Mouse (Mus musculus): ENCODE data around the gene Tubb3. TPM values are rescaled to one million over a fixed set of nuclear protein-coding genes. Genes with fewer than 3 reads are reported as not detected.
"Not testable (repeated sequence)": the region's sequence is repeated elsewhere in the genome, so short reads cannot be mapped to it uniquely, and the experiment has no call there.

Gene Tubb3
- total RNA-seq, 1 experiment from 2014 or later: 0.89 TPM

DNA sequence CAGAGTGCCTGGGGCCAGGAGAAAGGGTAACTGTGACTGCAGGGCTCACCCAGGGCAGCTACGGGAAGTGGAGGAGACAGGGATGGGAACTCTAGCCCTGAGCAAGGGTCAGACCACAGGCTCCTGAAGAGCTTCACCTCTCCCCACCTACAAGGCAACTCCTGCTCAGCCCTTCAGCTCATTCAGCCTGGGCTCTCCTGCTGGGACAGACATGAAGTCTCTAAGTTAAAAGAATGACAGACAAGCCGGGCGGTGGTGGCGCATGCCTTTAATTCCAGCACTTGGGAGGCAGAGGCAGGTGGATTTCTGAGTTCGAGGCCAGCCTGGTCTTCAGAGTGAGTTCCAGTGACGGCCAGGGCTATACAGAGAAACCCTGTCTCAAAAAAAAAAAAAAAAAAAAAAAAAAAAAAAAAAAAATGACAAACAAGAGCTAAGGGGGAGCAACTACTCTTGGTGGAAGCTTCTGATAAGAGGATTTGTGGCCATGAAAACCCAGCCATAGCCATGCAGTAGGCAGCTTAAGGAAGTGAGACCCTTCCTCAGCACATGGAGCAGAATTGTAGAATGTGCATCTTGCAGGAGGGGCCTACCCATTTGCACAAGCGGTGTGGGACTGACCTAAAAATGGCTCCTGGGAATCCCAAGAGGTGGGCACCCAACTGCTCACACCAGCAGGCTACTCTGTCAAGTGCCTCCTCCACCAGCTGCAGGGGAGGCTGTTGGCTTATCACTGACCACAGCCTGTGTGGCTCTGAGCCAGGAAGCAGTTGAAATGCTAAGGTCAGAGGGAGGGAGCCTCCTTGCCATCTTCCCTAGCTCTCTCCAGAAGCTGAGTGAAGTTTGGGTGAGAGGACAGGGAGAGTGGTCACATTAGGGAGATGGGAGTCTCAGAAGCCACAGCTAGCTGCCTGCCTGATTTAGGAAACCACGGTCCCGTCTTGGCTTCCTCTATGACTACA, 2.4 kb upstream of the Tubb3 start:
- peak; percentile 40 to 51 for ATAC-seq (replicated peaks in 1 of 2; ENCODE audit: insufficient read depth in 1 of 2, low FRiP score in 2 of 2, low TSS enrichment in 1 of 2, low read depth in 1 of 2, poor library complexity in 2 of 2, severe bottlenecking in 2 of 2)

DNA sequence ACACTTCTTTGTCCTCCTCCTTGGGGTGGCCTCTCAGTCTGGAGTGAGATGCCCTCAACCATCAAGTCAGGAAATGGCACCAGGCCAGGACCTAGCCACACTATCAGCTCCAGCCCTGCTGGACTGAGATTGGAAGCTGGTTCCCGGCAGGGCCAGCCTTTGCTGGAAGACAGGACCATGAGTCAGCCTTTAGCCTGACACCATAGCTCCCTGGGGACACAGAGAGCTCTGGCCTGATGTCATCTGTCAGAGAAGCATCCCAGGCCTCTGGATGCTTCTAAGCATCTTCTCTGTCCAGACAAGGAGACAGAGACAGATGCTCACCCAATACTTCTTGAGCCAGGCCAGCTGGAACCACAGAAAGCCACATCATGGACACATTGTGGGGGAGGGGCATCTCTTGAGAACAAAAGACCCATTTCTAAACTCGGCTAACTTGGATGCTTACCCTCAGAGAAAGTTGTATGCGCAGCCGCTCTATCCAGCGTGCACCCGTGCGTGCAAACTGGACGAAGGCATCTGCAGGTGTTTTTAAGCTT, 1.1 kb upstream of the Tubb3 start:
- ATAC-seq (replicated peaks in 1 of 2; ENCODE audit: insufficient read depth in 1 of 2, low FRiP score in 2 of 2, low TSS enrichment in 1 of 2, low read depth in 1 of 2, poor library complexity in 2 of 2, severe bottlenecking in 2 of 2): no peak

DNA sequence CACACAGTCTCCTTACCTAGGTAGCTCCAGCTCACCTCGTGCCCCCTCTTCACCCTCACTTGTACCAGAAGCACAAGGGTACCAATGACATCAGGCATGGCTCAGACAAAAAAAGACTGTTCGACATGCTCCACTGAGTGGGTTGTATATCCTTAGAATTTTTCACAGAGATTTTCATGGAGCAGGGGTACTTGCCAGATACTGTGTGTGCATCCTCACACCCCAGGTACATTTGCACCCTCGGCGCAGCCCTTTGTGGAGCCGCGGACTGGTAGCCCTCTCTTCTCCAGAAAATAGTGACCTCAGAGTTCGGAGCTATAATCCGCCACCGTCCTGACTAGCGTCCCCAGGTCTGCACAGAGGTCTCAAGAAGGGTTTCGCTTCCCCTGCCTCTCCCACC, 436 bp upstream of the Tubb3 start:
- ATAC-seq (replicated peaks in 1 of 2; ENCODE audit: insufficient read depth in 1 of 2, low FRiP score in 2 of 2, low TSS enrichment in 1 of 2, low read depth in 1 of 2, poor library complexity in 2 of 2, severe bottlenecking in 2 of 2): no peak

GRCm38 (mm10) chr8:123411781-123412327, 630 bp downstream of the Tubb3 start:
- no peak for ATAC-seq (replicated peaks in 1 of 2; ENCODE audit: insufficient read depth in 1 of 2, low FRiP score in 2 of 2, low TSS enrichment in 1 of 2, low read depth in 1 of 2, poor library complexity in 2 of 2, severe bottlenecking in 2 of 2)

DNA sequence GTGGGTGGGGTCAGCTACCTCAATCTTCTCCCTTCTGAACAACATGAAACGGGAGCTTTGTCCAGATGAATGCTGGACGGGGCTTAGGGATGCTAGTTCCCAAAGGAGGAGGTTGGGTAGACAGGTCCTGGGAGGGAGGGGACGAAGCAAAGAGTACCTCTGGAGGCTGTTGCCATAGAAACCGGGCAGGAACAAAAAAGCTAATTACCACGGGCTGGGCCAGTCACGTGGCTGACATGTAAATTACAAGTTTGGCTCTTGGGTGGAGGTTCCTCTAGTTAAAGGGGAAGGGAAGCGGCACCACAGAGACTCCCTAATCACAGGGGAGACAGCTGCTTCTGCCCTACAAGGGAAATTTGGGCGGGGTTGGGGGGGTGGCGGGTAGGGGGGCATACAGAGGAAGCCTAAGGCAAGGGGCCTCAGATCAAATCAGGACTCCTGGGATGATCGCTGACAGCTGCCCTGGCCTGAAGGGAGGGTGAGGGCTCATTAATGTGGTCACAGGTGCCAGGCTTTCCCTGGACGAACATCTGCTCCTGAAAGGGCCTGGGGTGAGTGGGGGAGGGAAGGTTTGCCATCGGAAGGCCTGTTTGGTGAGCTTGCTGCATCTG, 1.4 kb downstream of the Tubb3 start:
- ATAC-seq (replicated peaks in 1 of 2; ENCODE audit: insufficient read depth in 1 of 2, low FRiP score in 2 of 2, low TSS enrichment in 1 of 2, low read depth in 1 of 2, poor library complexity in 2 of 2, severe bottlenecking in 2 of 2): 0 out of 4 replicates have a peak, but pooled peaks of 1 of the 2 experiments have one; percentile 26

- no peak for ATAC-seq (replicated peaks in 1 of 2; ENCODE audit: insufficient read depth in 1 of 2, low FRiP score in 2 of 2, low TSS enrichment in 1 of 2, low read depth in 1 of 2, poor library complexity in 2 of 2, severe bottlenecking in 2 of 2)
Measured at GRCm38 (mm10) chr8:123414255-123414654, 3.0 kb downstream of the Tubb3 start.

DNA sequence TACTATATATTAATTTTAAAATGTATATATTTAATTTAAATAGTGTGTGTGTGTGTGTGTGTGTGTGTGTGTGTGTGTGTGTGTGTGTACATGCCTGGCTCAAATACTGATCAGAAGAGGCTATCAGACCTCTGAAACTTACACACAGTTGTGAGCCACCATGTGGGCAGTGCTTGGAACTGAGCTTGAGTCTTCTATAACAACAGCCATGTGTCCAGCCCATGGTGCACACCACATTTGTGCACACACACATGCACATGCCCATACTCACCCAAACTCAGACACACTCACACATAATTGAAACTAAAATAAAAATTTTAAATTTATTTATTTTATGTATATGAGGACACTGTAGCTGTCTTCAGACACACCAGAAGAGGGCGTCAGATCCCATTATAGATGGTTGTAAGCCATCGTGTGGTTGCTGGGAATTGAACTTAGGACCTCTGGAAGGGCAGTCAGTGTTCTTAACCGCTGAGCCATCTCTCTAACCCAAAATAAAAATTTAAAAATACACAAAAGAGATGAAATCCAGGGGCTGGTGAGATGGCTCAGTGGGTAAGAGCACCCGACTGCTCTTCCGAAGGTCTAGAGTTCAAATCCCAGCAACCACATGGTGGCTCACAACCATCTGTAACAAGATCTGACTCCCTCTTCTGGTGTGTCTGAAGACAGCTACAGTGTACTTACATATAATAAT, 3.9 kb downstream of the Tubb3 start:
- ATAC-seq (replicated peaks in 1 of 2; ENCODE audit: insufficient read depth in 1 of 2, low FRiP score in 2 of 2, low TSS enrichment in 1 of 2, low read depth in 1 of 2, poor library complexity in 2 of 2, severe bottlenecking in 2 of 2): not testable (repeated sequence)

DNA sequence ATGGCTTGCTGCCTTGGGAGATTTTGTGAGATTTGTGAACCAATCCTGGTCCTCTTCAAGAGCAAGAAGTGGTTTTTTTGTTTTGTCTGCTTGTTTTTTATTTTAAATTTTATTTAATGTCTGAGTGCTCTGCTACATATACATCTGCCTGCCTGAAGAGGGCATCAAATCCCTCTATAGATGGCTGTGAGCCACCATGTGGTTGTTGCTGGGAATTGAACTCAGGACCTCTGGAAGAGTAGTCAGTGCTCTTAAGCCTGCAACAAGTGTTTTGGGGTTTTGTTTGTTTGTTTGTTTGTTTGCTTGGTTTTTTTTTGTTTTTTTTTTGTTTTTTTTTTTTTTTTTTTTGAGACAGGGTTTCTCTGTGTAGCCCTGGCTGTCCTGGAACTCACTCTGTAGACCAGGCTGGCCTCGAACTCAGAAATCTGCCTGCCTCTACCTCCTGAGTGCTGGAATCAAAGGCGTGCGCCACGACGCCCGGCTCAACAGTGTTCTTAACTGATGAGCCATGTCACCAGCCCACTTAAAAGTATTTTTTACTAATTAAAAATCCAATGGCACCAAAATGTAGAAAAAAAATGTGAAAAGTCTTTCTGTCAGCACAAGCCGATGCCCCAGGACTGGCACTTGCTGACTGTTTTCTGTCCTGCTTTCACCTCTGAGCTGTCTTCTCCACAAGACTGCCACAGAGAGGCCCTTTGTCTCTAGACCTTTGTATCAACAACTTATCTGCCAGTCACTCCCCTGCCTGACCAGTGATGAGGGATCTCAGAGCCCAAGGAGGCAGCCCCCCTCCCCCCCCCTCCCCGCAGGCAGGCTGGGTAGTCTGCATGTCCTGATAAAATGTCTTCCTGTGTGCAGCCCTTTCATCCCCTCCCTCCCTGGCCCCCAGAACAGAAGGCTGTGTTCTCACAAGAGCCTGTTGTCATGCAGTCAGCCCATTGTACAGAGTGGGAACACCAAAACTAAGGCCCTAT, 5.0 kb downstream of the Tubb3 start:
- ATAC-seq (replicated peaks in 1 of 2; ENCODE audit: insufficient read depth in 1 of 2, low FRiP score in 2 of 2, low TSS enrichment in 1 of 2, low read depth in 1 of 2, poor library complexity in 2 of 2, severe bottlenecking in 2 of 2): no peak

DNA sequence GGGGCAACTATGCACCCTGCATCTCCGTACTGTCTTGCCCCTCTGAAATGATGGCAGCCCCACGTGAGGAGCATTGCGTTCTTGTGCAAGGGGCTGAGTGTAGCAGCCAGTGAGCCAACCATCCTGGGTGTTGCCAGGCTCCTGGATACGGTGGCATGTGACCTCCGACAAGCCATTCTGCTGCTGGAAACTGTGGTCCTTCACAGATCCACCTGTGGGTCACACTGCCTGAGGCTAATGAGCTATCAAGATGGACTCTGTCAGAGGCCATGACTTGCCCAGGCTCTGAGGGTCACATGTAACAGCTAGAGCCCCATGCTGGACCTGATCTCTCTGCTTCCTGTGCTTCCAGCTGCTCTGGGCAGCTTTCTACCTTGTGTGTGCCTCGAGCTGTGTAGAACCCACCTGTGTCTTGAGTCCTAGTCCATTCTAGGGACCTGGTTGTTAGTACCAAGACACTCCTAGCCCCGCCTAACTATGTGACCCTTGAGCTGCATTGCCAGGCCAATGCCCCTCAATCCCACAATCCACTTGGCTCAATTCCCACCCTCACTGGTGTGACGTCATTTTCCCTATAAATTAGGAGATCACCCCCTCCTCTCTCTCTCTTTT, 5.8 kb downstream of the Tubb3 start:
- no peak for ATAC-seq (replicated peaks in 1 of 2; ENCODE audit: insufficient read depth in 1 of 2, low FRiP score in 2 of 2, low TSS enrichment in 1 of 2, low read depth in 1 of 2, poor library complexity in 2 of 2, severe bottlenecking in 2 of 2)

GRCm38 (mm10) chr8:123419711-123420110, 8.5 kb downstream of the Tubb3 start:
- no peak for ATAC-seq (replicated peaks in 1 of 2; ENCODE audit: insufficient read depth in 1 of 2, low FRiP score in 2 of 2, low TSS enrichment in 1 of 2, low read depth in 1 of 2, poor library complexity in 2 of 2, severe bottlenecking in 2 of 2)

- ATAC-seq (replicated peaks in 1 of 2; ENCODE audit: insufficient read depth in 1 of 2, low FRiP score in 2 of 2, low TSS enrichment in 1 of 2, low read depth in 1 of 2, poor library complexity in 2 of 2, severe bottlenecking in 2 of 2): no peak
Measured at GRCm38 (mm10) chr8:123420525-123421281, 9.5 kb downstream of the Tubb3 start.

- ATAC-seq (replicated peaks in 1 of 2; ENCODE audit: insufficient read depth in 1 of 2, low FRiP score in 2 of 2, low TSS enrichment in 1 of 2, low read depth in 1 of 2, poor library complexity in 2 of 2, severe bottlenecking in 2 of 2): no peak
Measured at GRCm38 (mm10) chr8:123421325-123421724, 10.1 kb downstream of the Tubb3 start.

DNA sequence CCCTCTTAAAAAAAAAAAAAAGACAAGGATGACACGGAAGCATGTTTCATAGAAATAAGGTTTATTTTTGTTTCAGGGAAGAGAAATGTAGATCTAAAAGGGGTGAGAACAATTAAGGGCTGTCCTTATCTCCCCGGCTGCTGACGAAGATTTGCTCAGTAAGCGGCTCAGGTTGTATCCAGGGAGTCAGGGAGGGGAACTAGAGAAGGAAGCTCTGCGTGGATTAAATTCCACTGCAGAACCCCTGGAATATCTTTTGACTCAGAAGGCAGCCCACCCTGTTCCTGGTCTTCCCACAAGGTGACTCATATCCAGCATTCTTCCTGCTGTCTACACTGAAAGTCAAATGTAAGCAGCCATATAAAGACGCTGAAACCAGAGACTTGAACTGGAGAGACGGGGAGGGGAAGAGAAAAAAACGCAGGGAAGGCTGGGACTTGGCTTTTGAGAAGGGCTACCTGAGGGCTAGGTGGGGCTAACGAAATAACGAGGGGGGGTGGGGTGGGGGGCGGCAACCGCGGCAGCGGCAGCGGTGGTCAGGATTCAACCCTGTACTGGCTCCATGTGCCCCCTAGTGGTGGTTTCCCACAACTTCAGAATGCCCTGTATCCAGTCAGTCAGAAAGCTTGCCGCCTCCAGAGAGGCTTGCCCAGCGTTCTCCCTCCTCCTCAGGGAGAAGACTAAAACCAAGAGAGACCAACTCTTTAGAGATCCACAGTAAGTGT, 11.0 kb downstream of the Tubb3 start:
- peak in 1 of 2 experiments; percentile 67; a peak in 1 of 4 replicates for ATAC-seq (replicated peaks in 1 of 2; ENCODE audit: insufficient read depth in 1 of 2, low FRiP score in 2 of 2, low TSS enrichment in 1 of 2, low read depth in 1 of 2, poor library complexity in 2 of 2, severe bottlenecking in 2 of 2)

DNA sequence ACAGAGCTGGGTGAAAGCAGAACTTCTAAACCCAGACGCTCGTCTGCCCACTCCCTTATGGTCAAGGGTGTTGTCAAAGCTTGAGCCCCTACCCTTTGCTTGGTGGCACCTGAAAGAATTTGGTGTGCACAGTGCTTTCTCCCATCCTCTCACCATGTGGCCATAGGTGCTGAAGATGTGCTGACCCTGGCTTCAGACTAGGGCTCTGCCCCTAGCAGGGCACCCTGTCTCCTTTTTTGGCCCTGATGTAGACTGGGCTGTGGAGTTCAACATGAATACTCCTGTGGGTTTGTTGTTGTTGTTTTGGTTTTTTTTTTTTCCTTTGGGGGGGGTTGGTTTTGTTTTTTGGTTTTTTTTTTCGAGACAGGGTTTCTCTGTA, 11.5 kb downstream of the Tubb3 start:
- no peak for ATAC-seq (replicated peaks in 1 of 2; ENCODE audit: insufficient read depth in 1 of 2, low FRiP score in 2 of 2, low TSS enrichment in 1 of 2, low read depth in 1 of 2, poor library complexity in 2 of 2, severe bottlenecking in 2 of 2)

DNA sequence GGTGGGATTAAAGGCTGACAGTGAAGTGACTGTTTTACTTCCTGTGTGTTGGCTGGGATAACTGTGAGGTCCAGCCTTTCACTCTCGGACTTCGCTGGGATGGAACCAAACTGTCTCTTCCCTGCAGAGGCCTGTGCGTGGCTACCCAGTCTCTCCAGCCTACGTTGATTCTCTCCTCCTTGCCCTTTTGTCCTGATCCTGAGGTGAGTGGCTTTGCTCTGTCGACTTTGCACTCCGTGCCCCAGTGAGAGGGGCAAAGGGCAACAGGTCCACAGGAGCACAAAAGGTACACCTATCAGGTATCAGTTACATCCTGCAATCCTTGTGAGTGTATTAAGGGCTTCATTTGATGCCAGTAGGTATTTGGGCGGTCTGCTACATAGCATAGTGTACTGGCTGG, 12.2 kb downstream of the Tubb3 start, which contains the start of gene Def8:
Def8 (plus strand) TSS at position 87 of the 400 bp plus-strand sequence.
- ATAC-seq (replicated peaks in 1 of 2; ENCODE audit: insufficient read depth in 1 of 2, low FRiP score in 2 of 2, low TSS enrichment in 1 of 2, low read depth in 1 of 2, poor library complexity in 2 of 2, severe bottlenecking in 2 of 2): no peak

Measured in hematopoietic stem cell, adult 5-6 weeks (primary cell).